ENCODE assay signal across 8 mouse cellular contexts in the genomic region with DNA sequence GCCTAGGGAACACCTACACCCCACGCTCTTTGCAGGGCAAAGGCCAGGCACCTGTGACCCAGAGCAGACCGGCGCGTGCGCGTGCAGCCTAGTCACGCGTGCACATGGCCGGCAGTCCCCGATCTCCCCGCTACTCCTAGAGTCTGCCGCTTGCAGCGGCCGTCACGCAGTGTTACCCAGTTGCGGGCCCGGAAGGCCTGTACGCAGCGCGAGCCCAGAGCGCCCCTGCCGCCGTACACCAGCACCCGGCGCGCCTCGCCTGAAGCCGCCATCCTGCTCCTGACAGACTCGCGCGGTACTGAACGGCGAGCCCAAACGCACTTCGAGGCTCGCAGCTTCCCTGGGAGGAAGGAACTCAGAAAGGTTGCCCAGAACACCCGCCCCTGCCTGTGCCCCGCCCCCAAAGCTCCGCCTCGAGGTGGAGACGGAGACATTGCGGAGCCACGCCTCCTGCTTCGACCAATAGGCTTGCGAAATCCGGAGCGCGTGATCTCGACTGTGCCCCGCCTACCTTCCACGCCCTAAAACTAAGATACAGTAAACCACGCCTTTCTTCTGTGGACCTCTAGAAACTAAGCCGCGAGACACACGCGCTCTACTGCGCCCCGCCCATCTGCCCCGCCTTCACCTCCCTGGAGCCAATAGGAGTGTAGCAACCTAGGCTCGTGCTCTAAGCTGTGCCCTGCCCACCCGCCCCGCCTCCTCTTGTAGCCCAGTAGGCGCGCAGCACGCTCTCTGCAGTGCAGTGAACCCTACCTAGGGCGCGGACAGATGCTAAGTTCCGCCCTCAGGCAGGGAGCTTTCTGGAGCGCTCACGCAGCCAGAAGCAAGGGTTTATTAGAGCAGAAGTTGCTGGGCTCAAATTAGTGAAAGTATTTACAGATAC. TPM values are rescaled to one million over a fixed set of nuclear protein-coding genes. Genes with fewer than 3 reads are reported as not detected.
A peak's percentile ranks its signal among the peaks of the same experiment; 100 is the strongest.
DNase-seq lines count a peak whose midpoint lies in the region; ATAC-seq lines count a peak whose summit lies in the region.

Gene Qdpr (minus strand): TSS at position 406 of the 886 bp plus-strand sequence.

- H3K4me2 ChIP-seq in hindbrain, embryonic 12.5 days (replicated peaks): peak within 1 kb of the TSS; percentile 85

- DNase-seq in NIH3T3 (ENCODE audit: low read depth): peak; percentile 99
- peak; percentile 98 to 99 for DNase-seq in cerebellum, postnatal 10 days
- peak; percentile 92 to 96 for DNase-seq in frontal cortex, postnatal 10 days (ENCODE audit: low spot score in 2 of 2)
- DNase-seq in layer of hippocampus, postnatal 14 days (ENCODE audit: low spot score in 2 of 2): peak; percentile 83 to 95
- DNase-seq in lung, postnatal 14 days: peak; percentile 96
- DNase-seq in retina, adult 2 months (ENCODE audit: low read depth, low spot score): peak; percentile 97
- peak; percentile 95 to 96 for DNase-seq in thymus, postnatal 36 days

- peak; percentile 99 for ATAC-seq in hindbrain, embryonic 12.5 days (ENCODE audit: low FRiP score)

- H3K27me3 ChIP-seq in hindbrain, embryonic 12.5 days: no peaks in the 10 kb centered on the region

- H3K4me1 ChIP-seq in hindbrain, embryonic 12.5 days: peaks cover 17% of the 10 kb centered on the region

- WGBS in hindbrain, embryonic 12.5 days: under 1% methylated on average over 70 of the region's 70 CpGs

- peak within 1 kb of the TSS; percentile 62 for H3K9ac ChIP-seq in hindbrain, embryonic 12.5 days

- peak within 1 kb of the TSS; percentile 50 for H3K4me3 ChIP-seq in hindbrain, embryonic 12.5 days

- no peaks in the 10 kb centered on the region for H3K9me3 ChIP-seq in hindbrain, embryonic 12.5 days (replicated peaks)

- H3K27ac ChIP-seq in hindbrain, embryonic 12.5 days: peak within 1 kb of the TSS; percentile 55

- no peaks in the 10 kb centered on the region for H3K36me3 ChIP-seq in hindbrain, embryonic 12.5 days

RNA-seq across cellular contexts. Expression of gene Qdpr, which starts in this region (rescaled TPM):
- polyA plus RNA-seq in hindbrain, embryonic 12.5 days (2016; fragmentation: Nextera tagmentation; extraction: Ambion mirVana): 109 and 117 TPM in 2 replicates
- total RNA-seq in layer of hippocampus, postnatal 14 days (2021): 100 to 1,000 TPM; 105 TPM

Comparison
In these comparisons a context has a peak if more than half of its experiments do, and no peak if none do; other contexts are left out.
1. Peak in every context shown above with its lines: DNase-seq, ATAC-seq, H3K4me3 ChIP-seq and H3K27ac ChIP-seq.